Mouse (Mus musculus) neutrophil, adult 5-6 weeks (primary cell): ENCODE results near the gene Ccser1. TPM values are rescaled to one million over a fixed set of nuclear protein-coding genes. Genes with fewer than 3 reads are reported as not detected.

Experiments
- ATAC-seq: fragments of 151-379, 151-347 bp; 2 replicates; pipeline ENCODE4 v1.8.0; 2017; ENCODE audit warnings: mild to moderate bottlenecking, moderate TSS enrichment; ENCODE audit not compliant: insufficient number of reproducible peaks, poor library complexity, low FRiP score, severe bottlenecking; ENCODE audit errors: extremely low read depth
- total RNA-seq: library from RNA; stranded (forward); fragments of 200-1000 nt; gene quantifications from 2 replicates; pipeline ENCODE4 v1.2.3, GENCODE M21; 2017

Gene Ccser1
- total RNA-seq, 1 experiment from 2014 or later: 0.35 TPM

GRCm38 (mm10) chr6:61543459-61544044 lies 363.4 kb downstream of the Ccser1 start:
- ATAC-seq: no peak

GRCm38 (mm10) chr6:61567551-61567950 lies 387.4 kb downstream of the Ccser1 start:
- no peak for ATAC-seq

- no peak for ATAC-seq
Measured at GRCm38 (mm10) chr6:61567967-61568366, 387.8 kb downstream of the Ccser1 start.

GRCm38 (mm10) chr6:61581696-61582095 lies 401.6 kb downstream of the Ccser1 start:
- ATAC-seq: no peak

DNA sequence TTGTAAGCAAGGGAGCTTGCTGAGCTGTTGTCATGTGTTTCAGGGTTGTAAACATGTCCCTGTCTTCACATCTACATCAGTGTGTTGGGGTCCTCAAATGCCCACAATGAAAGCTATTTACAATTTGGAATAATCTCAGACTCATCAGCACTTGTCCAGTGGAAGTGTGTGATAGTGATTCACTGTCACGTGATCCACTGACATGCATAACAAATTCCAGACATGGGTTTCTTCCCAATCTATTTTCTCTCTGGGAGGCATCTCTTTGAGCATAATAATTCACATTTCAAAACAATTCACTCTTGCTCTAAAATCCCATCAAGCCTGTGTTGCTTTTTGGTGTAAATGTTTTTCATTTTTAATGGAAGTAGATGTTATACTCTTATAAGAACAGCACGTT lies 408.9 kb downstream of the Ccser1 start:
- no peak for ATAC-seq

- no peak for ATAC-seq
Measured at GRCm38 (mm10) chr6:61601911-61602310, 421.8 kb downstream of the Ccser1 start.

GRCm38 (mm10) chr6:61614920-61615319 lies 434.8 kb downstream of the Ccser1 start:
- no peak for ATAC-seq

GRCm38 (mm10) chr6:61621707-61622106 lies 441.6 kb downstream of the Ccser1 start:
- ATAC-seq: no peak

- ATAC-seq: no peak
Measured at GRCm38 (mm10) chr6:61661414-61661813, 481.3 kb downstream of the Ccser1 start.

DNA sequence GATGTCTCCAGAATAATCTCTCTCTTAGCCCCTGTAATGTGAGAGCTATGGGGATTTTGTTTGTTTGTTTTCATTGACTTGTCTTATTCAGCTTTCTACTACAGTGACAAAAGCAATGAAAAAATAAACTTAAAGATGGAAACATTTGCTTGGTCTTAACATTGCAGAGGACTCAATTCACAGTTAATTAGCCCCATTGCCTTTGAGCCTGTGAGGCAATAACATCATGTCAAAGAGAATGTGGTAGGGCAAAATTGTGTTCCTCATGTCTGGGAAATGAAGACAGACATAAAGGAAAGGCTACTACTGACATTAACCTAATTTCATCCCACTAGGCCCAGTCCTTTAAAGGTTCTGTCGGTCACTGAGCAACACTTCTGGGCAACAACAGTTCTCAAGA lies 484.4 kb downstream of the Ccser1 start:
- no peak for ATAC-seq

DNA sequence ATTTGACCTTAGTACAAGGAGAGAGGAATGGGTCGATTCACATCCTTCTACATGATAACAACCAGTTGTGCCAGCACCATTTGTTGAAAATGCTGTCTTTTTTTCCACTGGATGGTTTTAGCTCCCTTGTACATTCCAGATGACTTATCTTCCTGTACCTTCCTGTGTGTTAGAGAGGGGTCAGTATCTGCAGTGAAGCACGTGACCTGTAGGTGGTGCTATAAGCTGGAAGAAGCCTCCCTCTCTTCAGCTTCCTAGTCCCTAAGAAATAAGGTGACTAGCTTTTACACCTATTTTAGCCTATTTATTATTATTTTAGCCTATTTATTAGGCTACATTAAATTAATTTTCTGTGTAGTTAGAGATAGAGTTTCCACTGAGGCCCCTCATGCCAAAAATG lies 506.9 kb downstream of the Ccser1 start:
- ATAC-seq: no peak

GRCm38 (mm10) chr6:61703003-61703402 lies 522.9 kb downstream of the Ccser1 start:
- ATAC-seq: no peak

GRCm38 (mm10) chr6:61721220-61721619 lies 541.1 kb downstream of the Ccser1 start:
- no peak for ATAC-seq

DNA sequence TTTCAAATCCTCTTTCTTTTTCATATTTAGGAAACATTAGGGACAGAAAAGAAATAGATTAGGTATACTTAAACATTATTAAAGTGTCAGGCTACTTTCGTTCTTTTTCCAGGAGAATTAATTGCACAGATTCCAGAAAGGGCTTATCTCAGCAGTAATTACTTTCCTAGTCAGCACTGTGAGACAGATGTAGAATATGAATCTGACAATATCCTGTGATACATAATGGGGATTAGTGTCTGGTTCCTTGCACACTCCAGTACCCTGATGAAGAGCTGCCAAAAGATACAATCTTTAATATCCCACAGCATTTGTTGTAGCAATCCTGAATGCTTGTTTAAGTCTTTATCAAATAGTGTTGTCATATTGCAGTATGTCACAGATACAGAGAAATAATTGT lies 548.9 kb downstream of the Ccser1 start:
- ATAC-seq: no peak

GRCm38 (mm10) chr6:61730088-61730880 lies 550.2 kb downstream of the Ccser1 start:
- ATAC-seq: no peak

DNA sequence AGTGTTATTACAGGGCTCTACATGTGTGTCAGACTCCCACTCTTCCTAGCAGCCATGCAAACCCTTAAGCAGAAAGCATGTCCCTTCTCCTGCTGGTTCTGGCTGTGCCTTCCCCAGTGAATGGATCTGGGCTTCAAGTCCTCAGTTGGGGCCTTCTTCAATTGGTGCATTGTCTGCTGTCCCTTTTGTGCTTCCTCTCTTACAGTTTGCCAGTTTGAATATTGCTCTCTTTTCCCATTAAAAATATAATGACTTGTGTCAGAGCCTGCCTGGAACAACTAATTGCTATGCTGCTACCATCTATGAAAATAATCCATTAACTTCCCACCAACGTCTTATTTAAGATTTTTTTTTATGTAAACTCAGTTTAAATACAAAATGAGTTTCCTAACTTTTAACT lies 566.2 kb downstream of the Ccser1 start:
- ATAC-seq: no peak

- no peak for ATAC-seq
Measured at GRCm38 (mm10) chr6:61762135-61762534, 582.0 kb downstream of the Ccser1 start.

DNA sequence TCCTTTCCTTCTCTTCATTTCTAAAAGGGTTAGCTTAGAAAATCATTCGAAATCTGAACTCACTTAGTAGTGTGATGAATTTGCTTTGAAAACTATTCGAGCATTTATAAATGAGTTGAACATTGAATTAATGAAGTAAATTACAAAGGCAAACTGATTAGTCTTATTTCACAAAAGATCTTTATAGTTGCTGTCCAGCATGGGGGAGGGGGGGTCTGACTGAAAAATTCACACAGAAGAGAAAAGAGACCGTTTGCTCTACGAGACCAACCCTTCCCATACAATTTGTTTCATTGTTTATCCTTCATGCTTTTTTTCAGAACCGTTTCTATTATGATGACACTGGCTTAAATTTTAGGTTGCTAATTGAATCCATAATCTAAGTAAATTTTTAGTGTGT lies 583.3 kb downstream of the Ccser1 start:
- no peak for ATAC-seq

DNA sequence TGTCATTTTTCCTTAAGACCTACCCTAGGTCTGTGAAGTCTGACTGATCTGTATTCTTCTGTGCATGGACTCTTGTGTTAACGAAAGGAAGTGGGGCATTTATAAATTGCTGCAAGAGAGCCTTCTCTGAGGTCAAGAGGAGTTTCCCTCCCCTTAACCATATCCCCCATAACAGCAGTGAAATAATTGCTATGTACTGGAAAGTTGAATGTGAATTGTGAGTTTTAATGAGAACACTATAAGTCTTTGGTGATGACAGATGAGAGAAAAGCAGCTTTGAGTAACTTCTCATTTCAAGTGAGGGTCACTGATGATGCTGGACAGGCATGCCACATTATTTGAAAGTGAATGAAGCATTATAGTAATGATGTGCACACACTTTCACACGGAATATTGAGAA lies 585.7 kb downstream of the Ccser1 start:
- no peak for ATAC-seq

DNA sequence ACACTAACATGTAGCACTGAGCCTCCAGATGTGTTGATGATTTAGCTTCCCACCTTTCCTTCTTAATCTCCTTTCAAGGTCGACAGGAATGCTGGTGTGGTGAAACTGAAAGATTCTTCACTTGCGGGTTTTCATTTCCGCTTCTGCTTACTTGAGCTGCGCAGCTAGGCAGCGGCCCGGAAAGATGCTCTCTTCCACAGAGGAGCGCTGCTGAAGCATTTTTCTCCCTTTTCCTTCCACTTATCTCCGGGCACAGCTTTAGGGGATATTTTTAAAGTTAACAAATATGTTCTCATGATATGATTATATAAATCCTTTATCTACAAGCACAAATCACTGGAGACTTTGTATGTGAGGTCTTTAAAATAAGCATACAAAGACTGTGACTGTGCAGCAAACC lies 587.0 kb downstream of the Ccser1 start:
- no peak for ATAC-seq

- no peak for ATAC-seq
Measured at GRCm38 (mm10) chr6:61786706-61787105, 606.6 kb downstream of the Ccser1 start.
